Mouse (Mus musculus) layer of hippocampus, adult 9-11 months (tissue): ENCODE results near the gene Trim44.
A peak's percentile ranks its signal among the peaks of the same experiment; 100 is the strongest.

ENCODE experiments used
- DNase-seq: peaks from one replicate; pipeline ENCODE4 v3.0.0; 2022

The Trim44 gene

DNA sequence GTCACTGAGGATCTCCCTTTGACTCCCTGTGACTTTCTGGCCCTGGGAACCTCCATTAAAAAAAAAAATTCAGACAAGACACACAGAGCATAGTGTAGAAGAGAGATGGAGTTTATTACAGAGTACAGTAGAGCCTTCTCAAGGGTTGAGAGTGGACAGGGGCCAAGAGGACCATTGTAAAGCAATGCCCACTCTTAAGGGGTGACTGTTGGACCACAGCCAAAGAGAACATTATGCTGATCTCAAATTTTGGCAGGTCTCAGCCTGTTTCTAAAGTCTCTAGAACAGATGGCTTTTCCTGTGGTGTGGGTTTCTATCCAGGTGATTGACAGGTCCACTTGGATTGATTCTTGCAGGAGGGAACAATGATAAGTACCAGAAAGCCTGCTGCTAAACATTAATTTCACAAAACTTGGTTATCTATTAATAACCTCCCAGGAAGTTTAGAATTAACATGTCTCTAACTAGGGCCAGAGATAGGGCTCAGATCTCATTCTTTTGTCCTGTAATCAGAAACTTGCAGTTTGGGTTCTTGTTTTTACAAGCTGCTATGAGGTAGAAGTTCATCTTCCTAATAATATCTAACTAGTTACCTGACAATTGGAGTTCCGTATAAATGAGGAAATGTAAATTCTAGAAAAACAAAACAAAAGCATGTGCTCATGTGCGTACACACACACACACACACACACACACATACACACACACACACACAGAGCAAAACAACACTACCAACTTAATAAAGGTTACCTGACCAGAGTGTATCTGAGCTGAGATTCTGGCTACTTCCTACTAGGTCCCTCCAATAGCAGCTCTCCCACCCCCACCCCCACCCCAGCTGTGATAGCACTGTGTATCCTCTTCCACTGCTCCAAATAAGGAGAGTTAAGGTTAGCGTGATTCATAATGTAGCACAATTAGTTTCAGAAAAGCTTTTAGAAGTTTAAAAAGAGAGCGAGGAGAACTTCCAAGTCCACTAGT, 1.0 kb downstream of the Trim44 start:
- peak; percentile 8 for DNase-seq

DNA sequence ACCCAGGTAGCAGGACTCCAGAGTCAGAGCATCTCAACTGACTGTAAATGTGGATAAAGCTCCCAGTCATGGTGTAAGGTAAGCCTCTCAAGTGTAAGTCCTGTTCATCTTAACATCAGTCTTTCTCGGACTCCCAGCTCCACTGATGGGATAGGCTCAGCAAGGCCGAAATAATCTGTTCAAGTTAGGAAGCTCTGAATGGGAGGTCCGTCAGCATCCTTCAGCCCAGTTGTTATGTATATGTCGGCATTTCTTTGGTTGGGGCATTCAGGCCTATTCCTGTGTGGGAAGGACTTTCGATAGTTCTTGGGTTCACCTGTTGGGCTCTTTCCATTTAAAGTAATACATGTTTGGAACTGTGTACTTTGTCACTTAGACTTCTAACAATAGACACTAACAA, 3.6 kb downstream of the Trim44 start:
- no peak for DNase-seq

DNA sequence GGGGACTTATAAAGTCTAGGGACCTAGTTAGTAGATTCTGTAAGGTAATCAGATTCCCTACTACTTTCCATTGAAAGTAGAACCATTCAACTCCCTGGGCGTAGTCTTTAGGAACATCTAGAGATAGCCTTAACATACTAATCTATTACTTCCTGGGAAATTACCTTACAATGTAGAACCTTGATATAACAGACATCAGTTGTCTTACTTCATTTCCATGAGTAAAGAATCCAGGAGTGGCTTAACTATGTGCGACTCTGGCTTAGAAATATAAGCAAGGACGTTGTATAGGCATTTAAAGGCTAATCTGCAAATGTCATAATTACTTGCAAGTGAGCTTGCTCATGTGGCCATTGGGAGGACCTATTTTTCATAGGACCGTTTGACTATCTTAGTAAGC, 4.3 kb downstream of the Trim44 start:
- DNase-seq, result no peak

DNA sequence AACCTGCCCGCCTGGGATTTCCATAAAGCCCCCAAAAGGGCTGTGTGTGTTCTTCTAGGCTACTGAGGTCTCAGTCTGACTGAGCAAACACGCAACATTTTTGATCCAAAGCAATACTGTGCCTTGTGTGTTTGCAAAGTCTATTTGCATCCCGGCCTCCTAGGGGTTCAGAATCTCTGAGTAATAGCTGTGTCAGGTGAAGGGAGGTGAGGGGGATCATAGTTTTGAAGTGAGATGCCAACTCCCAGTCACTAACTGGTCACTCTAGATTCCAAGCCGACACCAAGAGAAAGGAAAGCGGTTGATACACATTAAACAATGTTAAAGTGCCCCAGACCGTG, 6.3 kb downstream of the Trim44 start:
- no peak for DNase-seq

DNA sequence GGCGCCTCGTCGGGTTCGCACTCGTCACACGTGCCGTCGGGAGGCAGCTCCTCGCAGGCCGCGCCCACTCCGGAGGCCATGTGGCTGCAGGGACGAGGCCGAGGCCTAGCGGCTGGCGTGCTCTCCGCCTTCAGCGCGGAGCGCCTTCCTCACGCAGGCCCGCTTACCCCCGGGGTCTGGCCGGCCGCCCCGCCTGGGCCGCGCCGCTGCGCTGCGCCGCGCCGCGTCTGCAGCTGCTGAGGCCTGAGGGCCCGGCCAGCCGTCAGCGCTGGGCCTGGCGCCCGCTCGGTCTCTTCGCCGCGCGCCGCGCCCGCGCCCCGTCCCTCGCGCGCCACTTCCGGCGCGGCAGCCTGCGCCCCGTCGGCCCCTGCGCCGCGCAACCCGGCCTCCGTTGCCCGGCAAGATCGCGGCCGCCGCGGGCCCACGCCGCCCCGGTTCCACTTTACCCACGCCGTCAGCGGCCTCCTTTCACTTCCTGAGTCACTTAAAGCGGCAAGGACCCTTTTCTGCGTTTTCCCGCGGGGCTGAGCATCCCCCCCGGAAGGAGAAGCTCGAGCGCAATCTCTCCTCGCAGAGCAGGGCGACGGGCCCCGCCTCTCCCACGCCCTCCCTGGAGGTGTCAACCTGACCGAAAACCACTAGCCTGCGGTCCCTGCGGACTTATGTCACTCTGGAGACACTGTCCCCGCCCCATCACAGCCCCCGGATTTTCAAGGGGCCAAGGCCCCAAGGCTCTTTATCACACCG, 6.8 kb downstream of the Trim44 start:
- peak; percentile 94 for DNase-seq

DNA sequence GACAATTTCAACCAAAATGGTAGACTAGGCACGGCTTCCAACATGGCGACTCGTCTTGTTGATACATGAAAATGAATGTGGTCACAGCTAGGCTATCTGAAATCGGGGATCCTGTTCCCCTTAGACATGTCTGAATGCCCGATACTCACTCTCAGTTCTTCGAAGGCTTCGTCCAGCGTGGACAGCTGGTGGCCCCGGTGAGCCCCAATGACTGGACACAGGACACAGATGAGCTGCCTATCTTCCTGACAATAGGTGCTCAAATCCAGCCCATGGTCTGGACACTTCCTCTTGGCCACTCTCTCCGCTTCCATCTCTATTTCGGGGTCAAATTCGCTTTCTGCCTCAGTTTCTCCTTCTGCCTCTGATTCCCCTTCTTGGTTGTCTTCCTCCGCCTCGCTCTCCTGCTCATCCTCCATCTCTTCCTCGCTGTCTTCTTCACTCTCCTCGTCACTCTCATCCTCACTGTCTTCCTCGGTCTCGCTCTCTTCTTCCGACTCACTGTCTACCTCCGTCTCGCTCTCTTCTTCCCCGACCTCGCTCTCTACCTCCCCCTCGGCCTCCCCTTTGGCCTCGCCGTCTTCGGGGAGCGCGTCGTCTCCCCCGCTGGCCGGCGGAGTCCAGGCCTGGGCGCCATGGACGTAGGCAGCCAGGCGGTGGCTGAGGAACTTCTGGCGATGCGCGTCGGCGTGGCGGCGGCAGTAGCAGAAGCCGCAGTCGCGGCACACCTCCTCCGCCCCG, 7.6 kb downstream of the Trim44 start:
- no peak for DNase-seq

DNA sequence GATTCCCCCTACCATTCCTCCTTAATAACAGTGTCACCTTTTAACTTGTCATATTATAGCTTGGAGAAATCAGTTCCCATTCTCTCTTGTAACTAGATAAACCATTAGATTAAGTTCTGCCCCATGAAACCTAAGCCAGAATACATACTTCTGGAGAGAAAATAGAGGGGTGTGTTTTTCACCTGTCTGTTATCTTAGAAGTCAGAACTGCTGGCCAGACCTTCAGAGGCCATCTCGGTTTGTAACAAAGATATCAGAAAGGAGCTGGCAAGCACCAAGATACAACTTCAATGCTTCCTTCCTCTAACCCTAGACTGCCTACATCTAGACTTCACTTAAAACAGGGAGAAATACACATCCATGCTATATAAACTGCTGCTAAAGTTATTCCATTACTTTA, 11.1 kb downstream of the Trim44 start:
- no peak for DNase-seq

DNA sequence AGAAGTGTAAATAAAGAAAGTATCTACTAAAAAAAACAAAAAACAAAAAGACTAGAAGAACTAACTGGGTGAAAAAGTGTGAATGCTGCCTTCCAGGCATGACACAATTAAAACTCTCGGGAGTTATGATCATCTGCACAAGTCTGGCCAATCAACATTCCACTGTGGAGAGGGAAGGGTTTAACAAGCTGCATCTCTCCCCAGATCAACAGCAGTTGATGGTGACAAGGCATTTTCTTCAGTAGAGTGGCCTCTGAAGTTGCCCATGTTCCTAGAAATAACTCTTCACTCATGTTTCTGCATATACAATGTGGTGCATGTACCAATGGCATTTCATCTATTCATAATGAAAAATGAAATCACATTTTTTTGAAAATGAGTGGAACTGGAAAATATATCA, 14.2 kb downstream of the Trim44 start:
- DNase-seq, result no peak

DNA sequence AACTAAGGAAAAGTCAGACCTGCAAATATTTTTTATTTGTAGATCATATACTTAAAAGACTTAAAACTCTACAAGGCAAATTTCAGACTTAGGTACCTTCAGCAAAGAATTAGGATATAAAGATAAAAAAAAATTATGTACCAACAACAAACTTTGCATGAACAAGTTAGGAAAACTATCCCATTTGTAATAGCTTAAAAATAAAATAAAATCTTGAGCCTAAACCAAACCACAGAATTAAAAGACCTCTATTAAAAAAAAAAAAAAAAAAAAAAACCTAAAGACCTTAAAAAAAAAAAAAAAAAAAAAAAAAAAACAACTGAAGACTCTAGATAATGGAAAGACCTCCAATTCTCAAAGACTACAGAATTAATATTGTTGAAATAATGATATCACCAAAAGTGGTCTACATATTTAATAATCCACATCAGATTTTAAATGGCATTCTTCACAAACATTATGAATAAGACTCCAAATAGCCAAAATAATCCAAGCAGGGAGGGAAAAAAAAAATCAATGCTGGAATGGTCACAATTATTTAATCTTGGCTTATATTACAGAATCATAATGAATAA, 22.2 kb downstream of the Trim44 start:
- DNase-seq, result no peak

DNA sequence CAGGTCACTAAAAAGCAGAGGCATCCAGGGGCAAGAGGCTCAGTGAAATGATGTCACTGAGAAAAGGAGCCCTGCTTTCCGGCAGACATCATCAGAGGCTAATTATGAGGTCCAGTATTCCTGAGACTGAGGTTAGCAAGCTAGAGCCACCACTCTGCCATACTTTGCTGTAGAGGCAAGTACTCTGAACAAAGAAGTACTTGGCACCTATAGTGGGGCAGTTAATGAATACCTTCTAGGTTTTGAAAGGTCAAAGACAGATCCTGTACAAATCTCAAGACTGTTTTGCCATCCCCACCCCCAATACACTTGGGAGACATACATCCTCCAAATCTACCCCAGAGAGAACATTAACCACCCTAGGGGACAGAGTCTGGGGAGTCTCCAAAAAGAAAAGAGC, 23.1 kb downstream of the Trim44 start:
- DNase-seq, result no peak

DNA sequence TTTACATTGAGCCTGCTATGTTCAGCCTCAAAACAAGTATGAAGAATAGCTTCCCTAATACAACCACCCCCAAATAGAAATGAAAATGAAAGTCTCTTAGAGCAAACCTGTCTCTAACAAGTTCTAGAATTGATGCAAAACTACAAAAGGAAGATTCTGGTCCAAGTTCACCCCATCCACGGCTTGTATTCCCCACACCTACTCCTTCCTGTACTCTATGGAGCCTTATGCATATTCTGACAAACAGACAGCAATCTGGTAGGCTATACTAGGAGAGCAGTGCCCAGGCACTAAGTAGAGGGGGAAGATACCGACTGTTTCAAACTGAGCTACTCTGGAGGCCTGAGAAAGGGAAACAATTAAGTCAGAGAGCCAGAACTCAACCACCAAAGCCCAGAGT, 23.6 kb downstream of the Trim44 start:
- no peak for DNase-seq

DNA sequence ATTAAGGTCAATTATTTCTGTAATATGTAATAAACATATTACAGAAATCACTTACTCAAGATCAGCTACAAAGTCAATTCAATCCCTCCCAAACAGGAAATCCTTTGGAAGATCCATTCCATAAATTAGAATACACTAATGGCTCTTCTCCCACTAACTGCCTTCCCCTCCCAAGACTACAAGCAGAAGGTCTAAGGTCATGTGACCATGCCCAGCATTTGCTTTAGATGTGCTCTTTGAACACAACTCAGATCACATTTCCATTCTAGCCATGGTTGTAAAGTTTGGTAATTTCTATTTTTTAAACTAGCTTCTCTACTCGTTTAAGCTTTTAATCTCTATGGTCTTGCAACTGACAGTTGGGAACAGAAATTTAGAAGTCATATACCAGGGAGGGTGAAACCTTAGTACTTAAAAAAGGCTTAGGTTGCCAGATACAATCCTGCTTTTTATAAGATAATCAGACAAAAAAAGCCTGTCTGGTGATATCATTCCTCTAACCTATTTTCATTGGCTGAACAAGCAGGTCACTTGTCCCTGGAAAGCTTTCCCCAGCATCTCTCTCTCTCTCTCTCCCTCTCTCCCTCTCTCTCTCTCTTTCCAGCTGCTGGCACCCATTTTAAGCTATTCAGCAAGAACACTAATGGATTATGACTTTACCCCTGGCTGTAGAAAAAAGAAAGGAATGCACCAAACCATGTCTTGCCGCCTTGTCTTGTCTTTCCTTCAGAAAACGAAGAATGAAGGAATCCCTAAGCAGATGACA, 24.4 kb downstream of the Trim44 start:
- DNase-seq, result no peak

DNA sequence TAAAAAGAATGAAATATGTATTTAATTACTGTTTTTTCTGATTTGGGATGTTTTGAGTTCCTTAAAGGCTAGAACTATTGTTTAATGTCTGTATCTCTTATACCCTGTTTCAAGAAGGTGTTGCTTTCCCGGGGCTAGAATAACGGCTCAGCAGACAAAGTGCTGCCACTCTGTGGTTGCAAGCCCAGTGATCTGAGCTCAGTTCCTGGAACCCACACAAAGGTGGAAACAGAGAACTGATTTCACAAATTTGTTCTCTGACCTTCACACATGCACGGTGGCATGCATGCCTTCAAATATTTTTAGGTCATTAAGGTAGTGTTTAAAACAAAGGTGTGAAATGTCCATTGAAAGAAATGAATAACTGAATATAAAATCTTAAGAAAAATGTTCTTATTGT, 25.1 kb downstream of the Trim44 start:
- DNase-seq, result no peak

DNA sequence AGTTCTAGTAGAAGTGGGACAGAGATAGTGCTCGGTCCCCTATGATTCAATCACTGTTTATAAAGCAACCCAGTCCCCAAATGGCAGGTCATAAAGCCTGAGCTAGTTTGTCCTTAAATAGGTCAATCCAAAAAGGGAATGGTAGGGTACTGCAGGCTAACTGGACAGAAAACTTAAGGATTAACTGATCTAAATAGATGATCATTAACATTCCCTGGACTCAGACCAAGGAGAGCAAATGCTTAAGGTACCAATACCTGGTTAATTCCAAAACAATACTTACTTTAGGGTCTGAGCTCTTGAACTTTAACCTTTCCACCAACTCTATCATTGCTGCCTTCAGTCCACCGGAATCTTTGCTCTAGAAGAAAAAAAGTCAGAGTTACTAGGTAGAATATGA, 27.0 kb downstream of the Trim44 start:
- no peak for DNase-seq

DNA sequence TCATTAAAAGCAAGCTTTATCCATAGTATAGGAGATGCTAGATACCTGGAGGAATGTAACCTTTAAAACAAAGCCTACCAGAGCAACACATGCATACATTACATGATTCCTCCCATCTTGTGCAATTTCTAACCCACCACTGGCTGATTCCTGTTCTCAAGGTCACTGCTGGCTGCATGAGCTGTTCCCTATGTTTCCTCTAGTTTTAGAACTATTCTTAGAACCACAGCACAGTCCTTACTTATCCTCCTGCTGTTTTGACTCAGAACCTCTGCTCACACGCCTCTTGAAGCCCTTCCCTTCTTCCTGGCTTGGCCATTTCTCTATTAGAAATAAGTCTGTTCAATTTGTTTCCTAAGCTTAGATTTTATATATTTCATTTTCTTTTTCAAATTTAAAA, 28.7 kb downstream of the Trim44 start:
- no peak for DNase-seq

DNA sequence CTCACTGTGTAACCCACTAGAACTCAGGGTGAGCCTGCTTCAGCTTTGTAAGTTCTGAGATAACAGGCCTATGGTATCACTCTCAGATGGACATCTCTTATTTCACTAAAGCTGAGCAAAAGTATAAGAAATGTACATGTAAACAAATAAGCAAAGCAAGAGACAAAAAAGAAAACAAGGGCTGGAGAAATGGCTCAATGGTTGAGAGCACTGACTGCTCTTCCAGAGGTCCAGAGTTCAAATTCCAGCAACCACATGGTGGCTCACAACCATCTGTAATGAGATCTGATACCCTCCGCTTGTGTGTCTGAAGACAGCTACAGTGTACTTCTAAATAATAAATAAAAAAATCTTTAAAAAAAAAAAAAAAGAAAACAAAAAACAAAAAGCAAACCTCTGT, 29.2 kb downstream of the Trim44 start:
- DNase-seq, result no peak

DNA sequence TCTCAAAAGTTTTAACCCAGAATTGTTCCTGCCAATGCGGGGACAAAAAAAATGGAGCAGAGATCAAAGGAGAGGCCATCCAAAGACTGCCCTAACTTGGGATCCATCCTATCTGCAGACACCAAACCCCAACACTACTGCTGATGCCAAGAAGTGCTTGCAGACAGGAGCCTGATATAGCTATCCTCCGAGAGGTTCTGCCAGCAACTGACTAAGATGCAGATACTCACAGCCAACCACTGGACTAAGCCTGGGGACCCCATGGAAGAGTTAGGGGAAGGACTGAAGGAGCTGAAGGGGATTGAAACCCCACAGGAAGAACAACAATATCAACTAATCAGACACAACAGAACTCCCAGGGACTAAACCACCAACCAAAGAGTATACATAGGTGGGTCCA, 30.3 kb downstream of the Trim44 start:
- DNase-seq, result no peak

DNA sequence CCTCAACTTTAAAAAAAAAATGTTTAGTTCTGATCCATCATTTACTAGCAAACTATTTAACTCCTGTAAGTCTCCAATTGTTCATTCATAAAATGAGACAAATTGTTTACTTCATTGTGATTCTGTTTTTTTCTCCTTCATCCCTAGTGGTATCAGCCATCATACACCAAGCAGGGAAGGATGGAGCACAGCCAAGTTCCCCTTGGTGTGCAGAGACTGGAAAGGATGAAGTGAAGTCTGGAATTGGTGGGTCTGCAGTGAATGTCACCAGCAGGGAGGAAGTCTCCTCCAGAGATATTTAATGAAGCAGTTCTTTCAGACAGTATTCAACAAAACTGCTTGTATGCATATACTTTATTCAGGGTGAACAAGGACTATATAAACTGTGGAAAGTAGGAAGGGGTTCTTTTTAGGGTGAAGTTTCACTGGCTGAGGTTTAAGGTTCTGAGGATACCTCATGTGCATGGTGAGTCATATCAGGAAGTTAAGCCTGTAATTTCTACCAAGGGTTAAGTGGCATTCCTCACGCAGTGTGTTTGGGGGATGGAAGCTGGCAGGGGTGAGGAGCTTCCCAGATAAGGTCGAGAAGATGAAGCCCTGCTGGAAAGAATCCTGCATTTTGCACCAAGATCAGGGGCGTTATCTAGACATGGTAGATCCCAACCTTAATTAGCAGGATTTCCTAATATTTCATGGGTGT, 34.1 kb downstream of the Trim44 start:
- no peak for DNase-seq

DNA sequence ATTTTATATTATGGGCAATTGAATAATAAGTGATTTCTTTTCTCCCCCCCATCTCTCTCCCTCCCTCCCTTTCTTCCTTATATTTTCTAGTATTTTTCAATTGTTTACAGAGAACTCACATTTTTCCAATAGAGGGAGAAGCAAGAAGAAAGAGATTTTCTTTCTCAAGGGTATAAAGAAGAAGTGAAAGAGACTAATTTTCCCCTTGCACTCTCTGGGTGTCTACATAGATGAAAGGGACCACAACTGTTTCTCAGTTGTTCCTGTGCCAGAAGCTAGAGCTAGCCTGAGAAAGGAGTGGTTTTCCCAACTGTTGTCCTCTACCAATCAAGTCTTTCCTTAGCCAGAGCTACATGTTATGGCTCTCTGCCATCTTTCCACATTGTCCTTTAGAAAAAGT, 34.9 kb downstream of the Trim44 start:
- DNase-seq, result no peak

DNA sequence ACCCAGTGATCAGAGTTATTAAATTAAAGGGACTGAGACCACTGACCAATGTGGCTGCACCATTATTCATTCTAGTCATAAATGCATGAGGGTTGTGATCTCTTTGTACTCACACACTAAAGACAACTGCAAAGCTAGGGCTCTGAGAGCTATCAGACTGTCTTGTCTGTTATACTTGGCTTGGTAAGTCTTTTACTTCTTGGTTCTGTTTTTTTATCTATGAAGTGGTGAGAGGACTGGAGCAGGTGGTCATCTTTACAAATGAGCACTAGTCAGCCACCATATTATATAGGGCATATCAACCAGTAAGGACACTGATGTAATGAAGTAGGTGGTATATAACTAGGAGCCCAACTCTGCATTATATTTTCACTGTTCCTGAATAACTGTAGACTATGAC, 36.3 kb downstream of the Trim44 start:
- DNase-seq, result no peak

DNA sequence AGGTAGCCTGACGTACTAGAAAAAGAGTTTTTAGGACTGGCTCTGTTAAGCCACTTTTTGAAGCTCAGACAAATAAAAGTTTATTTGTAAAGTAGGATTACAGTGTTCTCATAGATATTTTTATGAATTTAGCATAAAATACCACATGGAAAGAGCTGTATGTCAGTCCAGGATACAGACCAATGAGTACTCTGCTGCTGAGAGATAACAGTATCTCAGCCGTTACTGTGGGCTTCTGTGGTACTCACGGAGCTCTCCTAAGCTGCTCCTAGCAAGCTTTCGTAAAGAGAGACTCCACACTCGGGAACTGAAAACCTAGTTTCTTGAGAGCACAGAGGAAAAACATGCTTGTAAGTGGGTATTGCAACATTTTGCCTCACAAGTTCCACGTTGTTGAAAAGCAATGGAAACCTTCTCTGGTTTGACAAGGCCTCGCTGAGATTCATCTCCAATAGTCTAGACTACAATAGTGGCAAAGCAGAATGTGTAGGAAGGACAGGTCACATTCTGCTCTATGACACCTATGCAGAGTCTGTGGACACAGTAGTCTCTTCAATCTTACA, 41.6 kb downstream of the Trim44 start:
- no peak for DNase-seq
